Mouse (Mus musculus) heart, postnatal 36 days (tissue): ENCODE measurements at regions not wholly inside any gene's neighbourhood (a gene's known extent, or its start where the extent isn't known, plus 50 kb on each side); places are given as distances from the start of the nearest gene placed in this dataset.
A peak's percentile ranks its signal among the peaks of the same experiment; 100 is the strongest.

Experiments used
- DNase-seq, 2 experiments: peaks; one replicate each; pipeline ENCODE4 v3.0.0; 2021 to 2022
- intact Hi-C: fragments of 180-260 bp; cut with DNase I; formaldehyde crosslinking; loops from one replicate; pipeline ENCODE4 v1.15.1; 2025

GRCm38 (mm10) chr13:84345791-84346511 is 123.9 kb downstream of the Tmem161b start:
- DNase-seq, result no peak
- intact Hi-C loops, result loop anchor here (5.0 kb wide), 2 partner anchors 124 to 629 kb away; partner anchors contain the start of gene Tmem161b

- intact Hi-C loops, result loop anchor here (5.0 kb wide), 2 partner anchors 124 to 629 kb away; partner anchors contain the start of gene Tmem161b
These were observed 124.5 kb downstream of the Tmem161b start for GRCm38 (mm10) chr13:84346569-84346968.

GRCm38 (mm10) chr13:84347181-84347913 is 125.3 kb downstream of the Tmem161b start:
- intact Hi-C loops, result loop anchor here (5.0 kb wide), 2 partner anchors 125 to 630 kb away; partner anchors contain the start of gene Tmem161b

More at GRCm38 (mm10) chr13:84346569-84346968, 124.5 kb downstream of the Tmem161b start:
- DNase-seq, result no peak

GRCm38 (mm10) chr13:84347914-84348700 is 126.0 kb downstream of the Tmem161b start:
- intact Hi-C loops, result loop anchor here (5.0 kb wide), 2 partner anchors 126 to 631 kb away; partner anchors contain the start of gene Tmem161b

More at GRCm38 (mm10) chr13:84347181-84347913, 125.3 kb downstream of the Tmem161b start:
- DNase-seq, result no peak

GRCm38 (mm10) chr13:84348701-84348975 is 126.5 kb downstream of the Tmem161b start:
- no peak for DNase-seq
- intact Hi-C loops, result loop anchor here (5.0 kb wide), 2 partner anchors 126 to 631 kb away; partner anchors contain the start of gene Tmem161b

More at GRCm38 (mm10) chr13:84347914-84348700, 126.0 kb downstream of the Tmem161b start:
- DNase-seq, result peak; percentile 71 to 84

GRCm38 (mm10) chr13:84349001-84349720 is 127.1 kb downstream of the Tmem161b start:
- intact Hi-C loops, result loop anchor here (5.0 kb wide), 2 partner anchors 127 to 632 kb away; partner anchors contain the start of gene Tmem161b
- DNase-seq, result peak in 1 of 2 experiments; percentile 4

GRCm38 (mm10) chr13:84349721-84350040 is 127.6 kb downstream of the Tmem161b start:
- no peak for DNase-seq
- intact Hi-C loops, result loop anchor here (5.0 kb wide), 2 partner anchors 127 to 632 kb away; partner anchors contain the start of gene Tmem161b

GRCm38 (mm10) chr13:84350791-84351190 is 128.7 kb downstream of the Tmem161b start:
- no peak for DNase-seq
- intact Hi-C loops, result no loop called here

- intact Hi-C loops, result no loop called here
- DNase-seq, result no peak
These were observed 134.4 kb downstream of the Tmem161b start for GRCm38 (mm10) chr13:84356455-84356854.

- DNase-seq, result no peak
These were observed 138.4 kb downstream of the Tmem161b start for GRCm38 (mm10) chr13:84360536-84360935.

GRCm38 (mm10) chr13:84364069-84364468 is 142.0 kb downstream of the Tmem161b start:
- intact Hi-C loops, result no loop called here
- DNase-seq, result no peak

More at GRCm38 (mm10) chr13:84360536-84360935, 138.4 kb downstream of the Tmem161b start:
- intact Hi-C loops, result no loop called here

GRCm38 (mm10) chr13:84365503-84365902 is 143.4 kb downstream of the Tmem161b start:
- intact Hi-C loops, result no loop called here

GRCm38 (mm10) chr13:84366017-84366416 is 143.9 kb downstream of the Tmem161b start:
- DNase-seq, result no peak
- intact Hi-C loops, result no loop called here

More at GRCm38 (mm10) chr13:84365503-84365902, 143.4 kb downstream of the Tmem161b start:
- DNase-seq, result no peak

GRCm38 (mm10) chr13:84366839-84367238 is 144.7 kb downstream of the Tmem161b start:
- intact Hi-C loops, result no loop called here

GRCm38 (mm10) chr13:84368225-84368624 is 146.1 kb downstream of the Tmem161b start:
- intact Hi-C loops, result no loop called here
- DNase-seq, result no peak

More at GRCm38 (mm10) chr13:84366839-84367238, 144.7 kb downstream of the Tmem161b start:
- no peak for DNase-seq

GRCm38 (mm10) chr13:84374711-84375257 is 152.7 kb downstream of the Tmem161b start:
- DNase-seq, result no peak
- intact Hi-C loops, result no loop called here

- DNase-seq, result no peak
- intact Hi-C loops, result no loop called here
These were observed 153.8 kb downstream of the Tmem161b start for GRCm38 (mm10) chr13:84375941-84376340.

GRCm38 (mm10) chr13:84378553-84379332 is 156.6 kb downstream of the Tmem161b start:
- intact Hi-C loops, result no loop called here
- no peak for DNase-seq

- no peak for DNase-seq
- intact Hi-C loops, result no loop called here
These were observed 169.5 kb downstream of the Tmem161b start for GRCm38 (mm10) chr13:84391554-84391953.
